Mouse (Mus musculus): ENCODE data around the gene Ankrd13a. TPM values are rescaled to one million over a fixed set of nuclear protein-coding genes. Genes with fewer than 3 reads are reported as not detected.

The Ankrd13a gene
- total RNA-seq (2014; rRNA removed; ENCODE audit: low replicate concordance): 42.8 and 43.8 TPM in 2 replicates
- 19.7 and 23.8 TPM in 2 replicates for polyA plus RNA-seq (2015; fragmentation: Nextera tagmentation; extraction: Ambion mirVana)

DNA sequence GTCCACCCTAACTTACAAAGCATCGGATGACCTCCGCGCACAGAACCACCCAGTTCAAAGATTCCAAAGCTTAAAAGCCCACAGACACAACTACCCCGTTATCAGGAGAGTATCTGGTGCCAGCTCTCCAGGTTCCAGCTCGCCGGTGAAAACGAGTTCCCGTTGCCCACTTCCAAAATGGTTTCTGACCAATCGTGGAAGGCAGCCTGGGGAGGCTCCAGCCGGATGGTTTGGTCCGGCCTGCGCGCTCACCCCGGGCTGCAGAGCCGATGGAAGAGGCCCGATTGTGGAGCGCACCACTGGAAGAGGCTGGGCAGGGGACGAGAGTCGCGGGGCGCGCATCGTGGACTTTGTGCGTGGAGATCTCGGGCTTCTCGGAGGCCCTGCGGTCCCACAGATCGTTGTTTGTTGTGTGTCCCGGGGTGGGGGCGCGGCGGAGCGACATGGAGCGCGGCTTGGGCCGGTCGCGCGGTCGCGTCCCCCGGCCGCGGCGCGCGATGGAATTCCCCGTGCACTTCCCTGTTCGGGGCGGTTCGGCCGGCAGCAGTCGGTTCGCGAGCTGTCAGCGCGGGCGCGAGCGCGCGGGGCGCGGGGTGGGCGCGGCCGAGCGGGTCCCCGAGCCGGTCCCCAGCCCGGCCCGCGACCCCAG is at the start of gene Ankrd13a:
Ankrd13a (plus strand) TSS at position 275 of the 649 bp plus-strand sequence.
- Histone ChIP-seq H3K9ac (replicated peaks; ENCODE audit: low read depth, low read length) (peak within 1 kb of the TSS; percentile 95), H3K4me3 (ENCODE audit: low read depth, low read length) (peak within 1 kb of the TSS; percentile 98), H3K27ac (ENCODE audit: low read depth) (peak within 1 kb of the TSS; percentile 92), H3K9me3 (replicated peaks; ENCODE audit: control insufficient read depth, low read length) (no peaks in the 10 kb centered on the region), H3K4me2 (ENCODE audit: low read depth, low read length) (peak within 1 kb of the TSS; percentile 89), H3K36me3 (replicated peaks; ENCODE audit: control insufficient read depth, insufficient read depth, low read length) (no peaks in the 10 kb centered on the region), H3K4me1 (ENCODE audit: control insufficient read depth, insufficient read depth) (peaks cover 28% of the 10 kb centered on the region), H3K27me3 (ENCODE audit: control insufficient read depth, insufficient read depth, low read length) (no peaks in the 10 kb centered on the region)
- DNase-seq (ENCODE audit: low spot score) (peak; percentile 94), ATAC-seq (ENCODE audit: insufficient read depth, low read depth) (peak; percentile 82)
- WGBS: under 1% methylated on average over 36 of the region's 73 CpGs
- peak; percentile 48; the same call in 1 of the 2 replicates for TF ChIP-seq EP300 (IDR thresholded peaks at IDR 0.05; ENCODE audit: low read depth)
- TF ChIP-seq CTCF (IDR thresholded peaks at IDR 0.05; ENCODE audit: low read depth): no peak

- Histone ChIP-seq H3K27me3 (ENCODE audit: control insufficient read depth, insufficient read depth, low read length) (no peaks in the 10 kb centered on the region), H3K4me3 (ENCODE audit: low read depth, low read length) (no peak overlapping the region), H3K4me1 (ENCODE audit: control insufficient read depth, insufficient read depth) (no peaks in the 10 kb centered on the region), H3K4me2 (ENCODE audit: low read depth, low read length) (no peak overlapping the region), H3K27ac (ENCODE audit: low read depth) (no peak overlapping the region), H3K36me3 (replicated peaks; ENCODE audit: control insufficient read depth, insufficient read depth, low read length) (peaks cover 62% of the 10 kb centered on the region), H3K9me3 (replicated peaks; ENCODE audit: control insufficient read depth, low read length) (no peaks in the 10 kb centered on the region; the same call in 1 of the 2 replicates), H3K9ac (replicated peaks; ENCODE audit: low read depth, low read length) (no peak overlapping the region)
- no peak for TF ChIP-seq EP300 (IDR thresholded peaks at IDR 0.05; ENCODE audit: low read depth)
- no peak for TF ChIP-seq CTCF (IDR thresholded peaks at IDR 0.05; ENCODE audit: low read depth)
- no peak for DNase-seq (ENCODE audit: low spot score)
- ATAC-seq (ENCODE audit: insufficient read depth, low read depth): peak; percentile 40; the same call in 1 of the 2 replicates
- WGBS: 68% methylated on average over 10 of the region's 10 CpGs
Measured at GRCm38 (mm10) chr5:114728160-114728559, 46.3 kb upstream of the Ankrd13a start.

DNA sequence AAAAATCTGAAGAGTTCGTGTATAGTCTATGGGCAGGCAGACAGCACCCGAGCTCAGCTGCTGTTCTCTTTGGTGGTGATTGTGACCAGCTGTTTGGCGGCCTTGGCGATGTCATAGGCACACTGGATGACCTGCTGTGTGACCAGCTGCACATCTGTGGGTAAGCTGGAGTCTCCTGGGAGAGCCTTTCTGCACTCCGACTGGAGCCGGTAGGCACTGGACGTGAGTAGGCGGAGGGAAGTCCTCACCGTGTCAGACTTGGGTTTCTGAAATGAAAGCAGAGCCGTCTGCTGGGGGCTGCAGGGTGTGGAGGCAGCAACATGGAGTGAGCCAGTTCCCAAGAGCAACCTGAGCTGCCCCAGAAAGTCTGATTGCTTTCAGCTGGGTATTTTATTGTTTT is 44.3 kb upstream of the Ankrd13a start:
- no peak overlapping the region for H3K4me2 ChIP-seq (ENCODE audit: low read depth, low read length)
- H3K4me1 ChIP-seq (ENCODE audit: control insufficient read depth, insufficient read depth): no peaks in the 10 kb centered on the region
- 73% methylated on average over 10 of the region's 10 CpGs for WGBS
- H3K27ac ChIP-seq (ENCODE audit: low read depth): no peak overlapping the region
- H3K27me3 ChIP-seq (ENCODE audit: control insufficient read depth, insufficient read depth, low read length): no peaks in the 10 kb centered on the region
- H3K9ac ChIP-seq (replicated peaks; ENCODE audit: low read depth, low read length): no peak overlapping the region
- TF ChIP-seq EP300 (IDR thresholded peaks at IDR 0.05; ENCODE audit: low read depth): no peak
- no peak for TF ChIP-seq CTCF (IDR thresholded peaks at IDR 0.05; ENCODE audit: low read depth)
- peaks cover 77% of the 10 kb centered on the region for H3K36me3 ChIP-seq (replicated peaks; ENCODE audit: control insufficient read depth, insufficient read depth, low read length)
- H3K4me3 ChIP-seq (ENCODE audit: low read depth, low read length): no peak overlapping the region
- ATAC-seq (ENCODE audit: insufficient read depth, low read depth) (no peak), DNase-seq (ENCODE audit: low spot score) (no peak)
- no peaks in the 10 kb centered on the region for H3K9me3 ChIP-seq (replicated peaks; ENCODE audit: control insufficient read depth, low read length)

DNA sequence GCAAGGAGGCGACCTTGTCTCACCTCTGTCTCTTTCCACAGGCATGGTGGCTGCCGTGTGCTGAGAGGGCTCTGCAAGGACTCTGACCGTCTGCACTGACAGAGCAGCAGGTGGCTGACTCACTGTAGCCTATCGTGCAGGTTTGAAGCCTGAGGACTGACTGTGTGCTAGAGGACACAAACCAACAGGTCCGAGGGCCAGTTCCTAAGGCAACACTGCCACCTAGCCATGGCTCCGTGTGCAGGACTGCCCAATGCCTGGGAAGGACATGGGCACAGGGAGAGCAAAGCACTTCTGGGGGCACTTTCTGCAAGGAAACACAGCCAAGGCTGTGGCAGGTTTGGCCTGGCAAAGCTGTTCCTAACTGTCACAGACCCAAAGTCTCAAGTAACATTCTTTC is 43.0 kb upstream of the Ankrd13a start:
- Histone ChIP-seq H3K27ac (ENCODE audit: low read depth) (no peak overlapping the region), H3K36me3 (replicated peaks; ENCODE audit: control insufficient read depth, insufficient read depth, low read length) (peaks cover 87% of the 10 kb centered on the region)
- 59% methylated on average over 6 of the region's 6 CpGs for WGBS

DNA sequence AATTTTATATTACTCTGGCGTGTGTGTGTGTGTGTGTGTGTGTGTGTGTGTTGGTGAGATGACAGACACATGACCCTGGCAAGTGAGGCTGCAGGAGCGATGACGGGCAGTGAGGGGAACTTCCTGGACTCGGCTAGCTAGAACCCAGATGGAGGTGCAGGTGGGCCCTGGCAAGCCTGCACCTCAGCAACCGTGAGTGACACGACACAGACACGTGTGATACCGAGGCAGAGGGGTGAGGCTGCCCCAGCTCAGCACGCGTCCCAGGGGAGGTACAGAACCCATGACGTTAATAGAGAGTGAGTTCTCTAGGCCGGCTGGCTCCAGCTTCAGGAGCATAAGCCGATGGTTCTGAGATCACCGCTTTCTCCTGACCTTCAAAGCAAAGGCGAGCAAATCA is 42.5 kb upstream of the Ankrd13a start:
- DNase-seq (ENCODE audit: low spot score): no peak
- Histone ChIP-seq H3K4me2 (ENCODE audit: low read depth, low read length) (no peak overlapping the region), H3K27me3 (ENCODE audit: control insufficient read depth, insufficient read depth, low read length) (no peaks in the 10 kb centered on the region), H3K36me3 (replicated peaks; ENCODE audit: control insufficient read depth, insufficient read depth, low read length) (peaks cover 92% of the 10 kb centered on the region), H3K4me1 (ENCODE audit: control insufficient read depth, insufficient read depth) (no peaks in the 10 kb centered on the region), H3K9me3 (replicated peaks; ENCODE audit: control insufficient read depth, low read length) (no peaks in the 10 kb centered on the region), H3K9ac (replicated peaks; ENCODE audit: low read depth, low read length) (no peak overlapping the region), H3K27ac (ENCODE audit: low read depth) (no peak overlapping the region), H3K4me3 (ENCODE audit: low read depth, low read length) (no peak overlapping the region)
- TF ChIP-seq CTCF (IDR thresholded peaks at IDR 0.05; ENCODE audit: low read depth) (no peak), EP300 (IDR thresholded peaks at IDR 0.05; ENCODE audit: low read depth) (no peak)
- 80% methylated on average over 15 of the region's 15 CpGs for WGBS
- ATAC-seq (ENCODE audit: insufficient read depth, low read depth): no peak

More for the DNA sequence above, 43.0 kb upstream of the Ankrd13a start:
- no peak for ATAC-seq (ENCODE audit: insufficient read depth, low read depth)
- Histone ChIP-seq H3K9me3 (replicated peaks; ENCODE audit: control insufficient read depth, low read length) (no peaks in the 10 kb centered on the region), H3K4me3 (ENCODE audit: low read depth, low read length) (no peak overlapping the region), H3K4me1 (ENCODE audit: control insufficient read depth, insufficient read depth) (no peaks in the 10 kb centered on the region), H3K4me2 (ENCODE audit: low read depth, low read length) (no peak overlapping the region), H3K9ac (replicated peaks; ENCODE audit: low read depth, low read length) (no peak overlapping the region), H3K27me3 (ENCODE audit: control insufficient read depth, insufficient read depth, low read length) (no peaks in the 10 kb centered on the region)
- DNase-seq (ENCODE audit: low spot score): no peak
- TF ChIP-seq EP300 (IDR thresholded peaks at IDR 0.05; ENCODE audit: low read depth) (no peak), CTCF (IDR thresholded peaks at IDR 0.05; ENCODE audit: low read depth) (peak; percentile 34; the same call in 1 of the 2 replicates)

Measured in heart, postnatal 0 days (tissue).